Mouse (Mus musculus) erythroblast, embryonic 14.5 days (primary cell): ENCODE data around the gene Tef. TPM values are rescaled to one million over a fixed set of nuclear protein-coding genes. Genes with fewer than 3 reads are reported as not detected.

Source experiments
- H3K27me3 ChIP-seq: 2 replicates; pipeline ENCODE4 v1.6.1; 2012; ENCODE audit warnings: inconsistent platforms; ENCODE audit not compliant: control insufficient read depth
- H3K36me3 ChIP-seq: 2 replicates; pipeline ENCODE4 v1.6.1; 2012; ENCODE audit warnings: mild to moderate bottlenecking, inconsistent platforms; ENCODE audit not compliant: control insufficient read depth
- H3K4me1 ChIP-seq: 2 replicates; pipeline ENCODE4 v1.6.1; 2012; ENCODE audit warnings: inconsistent platforms; ENCODE audit not compliant: control insufficient read depth
- H3K4me3 ChIP-seq: replicated peaks from 2 replicates; pipeline ENCODE3; 2012; ENCODE audit warnings: moderate library complexity, mild to moderate bottlenecking, inconsistent platforms
- H3K9me3 ChIP-seq: 2 replicates; pipeline ENCODE4 v1.6.1; 2012; ENCODE audit warnings: low read length, inconsistent platforms, mixed read lengths; ENCODE audit not compliant: control insufficient read depth
- GATA1 ChIP-seq: IDR thresholded peaks from 2 replicates; pipeline ENCODE4 v1.6.1; 2012; ENCODE audit warnings: low read length, inconsistent platforms, mixed read lengths
- TAL1 ChIP-seq: IDR thresholded peaks from 3 replicates; pipeline ENCODE4 v1.6.1; 2012; ENCODE audit warnings: low read length, inconsistent platforms, mixed read lengths
- polyA plus RNA-seq: library from polyadenylated mRNA; stranded (reverse); fragments of >175 nt; gene quantifications from 2 replicates; pipeline ENCODE4 v1.2.3, GENCODE M21; 2012

Gene Tef
- polyA plus RNA-seq, 1 experiment = 0.26 TPM

GRCm38 (mm10) chr15:81831136-81831825 lies 29.1 kb downstream of the Tef start:
- Histone ChIP-seq H3K4me1 (peaks cover 15% of the 10 kb centered on the region), H3K9me3 (no peaks in the 10 kb centered on the region), H3K4me3 (no peak overlapping the region), H3K36me3 (no peaks in the 10 kb centered on the region), H3K27me3 (peaks cover 22% of the 10 kb centered on the region)
- no peak for TF ChIP-seq TAL1
- TF ChIP-seq GATA1 = no peak

- H3K4me3 ChIP-seq = no peak overlapping the region
- TF ChIP-seq GATA1 = no peak
- no peak for TF ChIP-seq TAL1
- H3K27me3 ChIP-seq = peaks cover 31% of the 10 kb centered on the region
- H3K36me3 ChIP-seq = no peaks in the 10 kb centered on the region
- H3K4me1 ChIP-seq = peaks cover 17% of the 10 kb centered on the region
- H3K9me3 ChIP-seq = no peaks in the 10 kb centered on the region
Observed at GRCm38 (mm10) chr15:81832219-81832618, 30.0 kb downstream of the Tef start.

- no peak for TF ChIP-seq GATA1
- TF ChIP-seq TAL1 = no peak
- no peak overlapping the region for H3K4me3 ChIP-seq
- H3K27me3 ChIP-seq = peaks cover 35% of the 10 kb centered on the region
- no peaks in the 10 kb centered on the region for H3K36me3 ChIP-seq
- no peaks in the 10 kb centered on the region for H3K9me3 ChIP-seq
- peaks cover 17% of the 10 kb centered on the region for H3K4me1 ChIP-seq
Observed at GRCm38 (mm10) chr15:81833481-81833880, 31.3 kb downstream of the Tef start.

- Histone ChIP-seq H3K27me3 (peaks cover 35% of the 10 kb centered on the region), H3K36me3 (no peaks in the 10 kb centered on the region), H3K9me3 (no peaks in the 10 kb centered on the region), H3K4me3 (no peak overlapping the region), H3K4me1 (peaks cover 13% of the 10 kb centered on the region)
- TF ChIP-seq TAL1 = no peak
- no peak for TF ChIP-seq GATA1
Observed at GRCm38 (mm10) chr15:81834171-81834841, 32.1 kb downstream of the Tef start.

- Histone ChIP-seq H3K9me3 (no peaks in the 10 kb centered on the region), H3K4me3 (no peak overlapping the region), H3K4me1 (peaks cover 16% of the 10 kb centered on the region), H3K27me3 (peaks cover 38% of the 10 kb centered on the region), H3K36me3 (no peaks in the 10 kb centered on the region)
- TF ChIP-seq GATA1 = no peak
- TF ChIP-seq TAL1 = no peak
Observed at GRCm38 (mm10) chr15:81835007-81835880, 33.0 kb downstream of the Tef start.

GRCm38 (mm10) chr15:81836124-81836821 lies 34.1 kb downstream of the Tef start:
- Histone ChIP-seq H3K27me3 (peaks cover 38% of the 10 kb centered on the region), H3K36me3 (no peaks in the 10 kb centered on the region), H3K4me3 (no peak overlapping the region), H3K4me1 (peaks cover 13% of the 10 kb centered on the region), H3K9me3 (no peaks in the 10 kb centered on the region)
- no peak for TF ChIP-seq TAL1
- no peak for TF ChIP-seq GATA1

DNA sequence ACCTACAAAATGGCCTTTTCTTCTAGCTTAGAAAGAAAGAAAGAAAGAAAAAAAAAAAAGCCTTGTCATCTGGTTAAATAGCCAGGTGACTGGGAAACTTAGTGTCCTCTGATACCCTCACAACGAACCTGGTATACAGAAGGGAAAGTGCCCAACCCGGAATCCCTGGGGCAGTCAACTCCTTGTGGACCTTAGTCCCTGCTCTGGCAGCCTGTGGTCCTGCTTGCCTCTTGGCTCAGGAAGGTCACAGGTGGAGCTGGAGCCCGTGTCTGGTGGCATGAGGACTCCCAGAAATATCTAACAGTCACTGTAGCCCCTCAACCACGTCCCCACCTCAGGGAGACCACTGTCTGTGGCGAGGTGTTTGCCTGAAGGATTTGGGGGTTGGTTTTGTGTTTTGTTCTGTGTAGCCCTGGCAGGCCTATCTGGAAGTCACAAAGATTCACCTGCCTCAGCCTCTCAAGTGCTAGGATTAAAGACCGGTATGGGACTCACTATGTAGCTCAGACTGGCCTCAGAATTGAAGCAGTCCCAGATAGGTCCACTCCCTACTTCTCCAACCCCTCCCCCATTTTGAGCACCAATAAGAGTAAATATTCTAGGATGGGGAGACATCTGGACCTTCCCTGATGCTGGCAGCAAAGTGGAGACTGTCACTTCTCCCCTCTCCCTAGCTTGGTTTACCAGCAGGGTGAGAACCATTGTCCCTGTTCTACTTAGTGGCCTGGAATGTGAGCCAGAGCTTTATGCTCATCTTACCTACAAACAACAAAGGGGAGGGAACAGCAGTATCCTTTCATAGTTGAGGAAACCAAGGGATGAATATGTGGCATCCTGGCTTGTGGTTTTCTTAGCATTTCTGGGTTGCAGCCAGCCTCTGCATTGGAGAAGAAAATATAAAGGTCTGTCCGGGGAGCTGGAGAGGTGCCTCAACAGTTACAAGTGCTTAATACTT lies 35.0 kb downstream of the Tef start:
- Histone ChIP-seq H3K4me3 (no peak overlapping the region), H3K36me3 (no peaks in the 10 kb centered on the region)
- TF ChIP-seq GATA1 (no peak), TAL1 (no peak)

GRCm38 (mm10) chr15:81838554-81839235 lies 36.5 kb downstream of the Tef start:
- H3K4me1 ChIP-seq = peaks cover 8% of the 10 kb centered on the region
- TF ChIP-seq GATA1 (no peak), TAL1 (no peak)

More for the DNA sequence above, 35.0 kb downstream of the Tef start:
- H3K27me3 ChIP-seq = peaks cover 39% of the 10 kb centered on the region
- no peaks in the 10 kb centered on the region for H3K9me3 ChIP-seq
- H3K4me1 ChIP-seq = peaks cover 8% of the 10 kb centered on the region

More at GRCm38 (mm10) chr15:81838554-81839235, 36.5 kb downstream of the Tef start:
- Histone ChIP-seq H3K9me3 (no peaks in the 10 kb centered on the region), H3K4me3 (no peak overlapping the region), H3K27me3 (peaks cover 39% of the 10 kb centered on the region), H3K36me3 (no peaks in the 10 kb centered on the region)
